Mouse (Mus musculus) stomach, embryonic 15.5 days (tissue): Measurements from ENCODE around the gene Klc2. TPM values are rescaled to one million over a fixed set of nuclear protein-coding genes. Genes with fewer than 3 reads are reported as not detected.
A peak's percentile ranks its signal among the peaks of the same experiment; 100 is the strongest.
"Not testable (repeated sequence)": the region's sequence is repeated elsewhere in the genome, so short reads cannot be mapped to it uniquely, and the experiment has no call there.

ENCODE experiments used
- ATAC-seq: fragments of 200-750 bp; cut with Nextera tagmentation; 2 replicates; pipeline ENCODE4 v1.8.0; 2017; ENCODE audit warnings: low read depth, moderate number of reproducible peaks, moderate TSS enrichment; ENCODE audit not compliant: insufficient read depth, low FRiP score
- H3K27ac ChIP-seq: fragments of 300-500 bp; sonication (generic); 2 replicates; pipeline ENCODE4 v1.5.1; 2015; ENCODE audit warnings: mild to moderate bottlenecking, inconsistent platforms
- H3K27me3 ChIP-seq: fragments of 300-500 bp; sonication (generic); replicated peaks from 2 replicates; pipeline ENCODE4 v1.6.1; 2015; ENCODE audit warnings: inconsistent platforms
- H3K36me3 ChIP-seq: fragments of 300-500 bp; sonication (generic); 2 replicates; pipeline ENCODE4 v1.6.1; 2015; ENCODE audit warnings: inconsistent platforms
- H3K4me1 ChIP-seq: fragments of 300-500 bp; sonication (generic); 2 replicates; pipeline ENCODE4 v1.6.1; 2015; ENCODE audit warnings: inconsistent platforms
- H3K4me2 ChIP-seq: fragments of 300-500 bp; sonication (generic); 2 replicates; pipeline ENCODE4 v1.6.1; 2015; ENCODE audit warnings: mild to moderate bottlenecking, inconsistent platforms
- H3K4me3 ChIP-seq: fragments of 300-500 bp; sonication (generic); replicated peaks from 2 replicates; pipeline ENCODE4 v1.5.1; 2015; ENCODE audit warnings: inconsistent platforms
- H3K9ac ChIP-seq: fragments of 300-500 bp; sonication (generic); 2 replicates; pipeline ENCODE4 v1.6.1; 2015; ENCODE audit warnings: inconsistent platforms
- H3K9me3 ChIP-seq: fragments of 300-500 bp; sonication (generic); 2 replicates; pipeline ENCODE4 v1.6.1; 2016; ENCODE audit warnings: inconsistent platforms
- WGBS: fragments of 180-500 bp; shearing (Covaris S2); methylation state at CpG from one replicate; pipeline ENCODE4 v1.1.7; 2015; 5-methylcytosine and 5-hydroxymethylcytosine counted together
- polyA plus RNA-seq: library from polyadenylated mRNA; unstranded; fragments of >200 nt; fragmentation: Nextera tagmentation; extraction: Ambion mirVana; gene quantifications from 2 replicates; pipeline ENCODE4 v1.2.1, GENCODE M21; 2015

The Klc2 gene
- polyA plus RNA-seq, 1 experiment from 2014 or later, result 18.0 TPM

DNA sequence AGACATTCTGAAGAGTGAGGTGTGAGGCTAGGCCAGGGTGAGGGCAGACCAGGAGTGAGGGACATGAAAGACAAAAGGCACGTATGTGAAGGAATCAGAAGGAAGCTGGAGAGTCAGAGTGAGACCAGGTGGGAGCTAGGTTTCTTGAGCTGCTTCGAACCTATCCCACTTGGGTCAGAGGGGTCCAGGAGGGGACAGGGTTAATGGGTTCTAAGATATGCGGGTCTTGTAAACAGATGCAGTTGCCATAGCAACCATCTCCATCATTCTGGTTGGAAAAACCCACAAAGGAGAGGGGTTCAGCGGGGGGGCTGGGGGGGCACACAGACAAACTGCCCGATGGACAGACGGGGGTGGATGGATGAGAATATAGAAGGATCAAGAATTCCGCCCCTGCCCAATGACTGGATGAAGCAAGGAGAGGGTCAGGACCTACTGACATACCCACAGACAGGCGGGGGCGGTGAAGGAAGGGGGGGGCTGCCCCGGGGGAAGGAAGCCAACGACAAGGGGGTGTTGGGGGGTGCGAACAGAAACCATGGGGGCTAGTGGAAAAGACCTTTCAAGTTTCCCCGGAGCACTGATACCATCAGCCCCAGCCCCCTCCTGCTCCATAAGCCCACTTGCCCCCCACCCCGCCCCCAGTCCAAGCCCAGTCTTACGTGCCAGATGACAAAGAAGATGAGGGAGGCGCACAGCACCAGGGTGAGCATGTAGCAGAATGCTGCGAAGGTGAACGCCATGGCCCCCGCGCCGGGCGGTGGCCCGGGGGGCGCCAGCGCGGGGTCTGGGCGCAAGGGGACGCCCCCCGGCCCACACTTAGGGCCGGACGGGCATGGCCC is 20.6 kb downstream of the Klc2 start:
- no peak overlapping the region for H3K27ac ChIP-seq
- peak overlapping the region; percentile 60 for H3K9ac ChIP-seq
- H3K36me3 ChIP-seq, result peaks cover 30% of the 10 kb centered on the region
- no peaks in the 10 kb centered on the region for H3K9me3 ChIP-seq
- peak overlapping the region; percentile 61 for H3K4me3 ChIP-seq
- 5% methylated on average over 31 of the region's 31 CpGs for WGBS
- H3K27me3 ChIP-seq, result no peaks in the 10 kb centered on the region
- peak overlapping the region; percentile 100 for H3K4me2 ChIP-seq
- H3K4me1 ChIP-seq, result peaks cover 30% of the 10 kb centered on the region
- ATAC-seq, result 0 out of 2 replicates have a peak, but pooled peaks have one; percentile 1

DNA sequence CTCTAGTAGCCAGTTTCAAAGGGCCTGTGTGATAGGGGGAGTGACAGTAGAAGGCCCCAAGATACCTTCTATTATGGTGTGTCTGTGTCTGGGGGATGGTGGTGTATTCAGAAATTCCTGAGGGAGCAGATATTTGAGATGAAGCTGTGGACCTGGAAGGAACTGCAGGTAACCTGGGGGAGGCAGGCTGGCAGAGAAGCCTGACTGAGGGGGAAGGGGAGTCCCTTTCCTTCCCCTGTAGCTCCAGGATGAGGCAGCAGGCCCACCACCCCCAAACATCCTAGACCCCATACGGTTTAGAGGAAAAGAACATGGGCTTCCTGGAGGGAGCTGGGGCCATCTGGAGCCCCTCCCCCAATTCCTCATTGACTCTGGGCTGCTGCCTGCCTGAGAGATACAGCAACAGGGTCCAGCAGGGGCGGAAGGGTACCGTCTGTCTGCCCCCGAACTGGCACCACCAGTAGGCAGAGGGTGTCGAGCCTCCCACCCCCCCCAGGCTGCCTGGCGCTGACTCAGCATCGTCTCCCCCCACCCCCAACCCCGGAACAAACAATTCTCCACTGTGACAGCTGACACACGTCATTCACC is 22.4 kb downstream of the Klc2 start:
- no peak overlapping the region for H3K27ac ChIP-seq
- no peaks in the 10 kb centered on the region for H3K9me3 ChIP-seq
- H3K4me3 ChIP-seq, result no peak overlapping the region
- no peaks in the 10 kb centered on the region for H3K27me3 ChIP-seq
- no peak for ATAC-seq
- peaks cover 29% of the 10 kb centered on the region for H3K36me3 ChIP-seq
- H3K9ac ChIP-seq, result no peak overlapping the region
- peaks cover 30% of the 10 kb centered on the region for H3K4me1 ChIP-seq
- no peak overlapping the region for H3K4me2 ChIP-seq
- 14% methylated on average over 9 of the region's 9 CpGs for WGBS

GRCm38 (mm10) chr19:5094746-5095417 is 23.5 kb downstream of the Klc2 start:
- Histone ChIP-seq H3K36me3 (peaks cover 18% of the 10 kb centered on the region), H3K9me3 (no peaks in the 10 kb centered on the region), H3K27me3 (no peaks in the 10 kb centered on the region), H3K27ac (no peak overlapping the region), H3K4me1 (peaks cover 30% of the 10 kb centered on the region), H3K4me3 (no peak overlapping the region), H3K4me2 (no peak overlapping the region; the same call in 1 of the 2 replicates), H3K9ac (no peak overlapping the region)
- no peak for ATAC-seq
- WGBS, result 43% methylated on average over 11 of the region's 11 CpGs

DNA sequence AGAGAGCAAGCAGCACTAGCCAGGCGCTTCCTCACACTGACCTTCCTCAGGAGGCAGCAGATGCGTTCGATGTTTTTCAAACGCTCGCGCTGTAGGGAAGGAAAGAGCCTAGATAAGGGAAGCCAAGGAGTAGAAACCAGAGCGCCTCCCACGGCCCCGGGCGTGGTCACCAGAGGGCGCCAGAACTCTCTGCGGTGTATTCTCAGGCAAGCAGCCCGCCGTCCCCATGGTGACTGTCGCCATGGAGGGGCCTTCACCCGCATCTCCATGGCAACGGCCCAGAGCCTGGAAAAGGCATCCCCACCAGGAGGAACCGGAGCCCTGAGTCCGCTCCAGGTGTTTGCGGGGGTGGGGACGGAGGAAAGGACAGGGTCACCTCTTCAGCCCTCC is 24.1 kb downstream of the Klc2 start:
- ATAC-seq, result peak; percentile 65
- no peak overlapping the region; the same call in 1 of the 2 replicates for H3K4me2 ChIP-seq
- no peak overlapping the region for H3K9ac ChIP-seq
- no peaks in the 10 kb centered on the region for H3K27me3 ChIP-seq
- H3K36me3 ChIP-seq, result peaks cover 14% of the 10 kb centered on the region
- WGBS, result 0% methylated on average over 21 of the region's 21 CpGs
- H3K27ac ChIP-seq, result no peak overlapping the region
- H3K4me1 ChIP-seq, result peaks cover 34% of the 10 kb centered on the region
- no peak overlapping the region for H3K4me3 ChIP-seq
- no peaks in the 10 kb centered on the region for H3K9me3 ChIP-seq

DNA sequence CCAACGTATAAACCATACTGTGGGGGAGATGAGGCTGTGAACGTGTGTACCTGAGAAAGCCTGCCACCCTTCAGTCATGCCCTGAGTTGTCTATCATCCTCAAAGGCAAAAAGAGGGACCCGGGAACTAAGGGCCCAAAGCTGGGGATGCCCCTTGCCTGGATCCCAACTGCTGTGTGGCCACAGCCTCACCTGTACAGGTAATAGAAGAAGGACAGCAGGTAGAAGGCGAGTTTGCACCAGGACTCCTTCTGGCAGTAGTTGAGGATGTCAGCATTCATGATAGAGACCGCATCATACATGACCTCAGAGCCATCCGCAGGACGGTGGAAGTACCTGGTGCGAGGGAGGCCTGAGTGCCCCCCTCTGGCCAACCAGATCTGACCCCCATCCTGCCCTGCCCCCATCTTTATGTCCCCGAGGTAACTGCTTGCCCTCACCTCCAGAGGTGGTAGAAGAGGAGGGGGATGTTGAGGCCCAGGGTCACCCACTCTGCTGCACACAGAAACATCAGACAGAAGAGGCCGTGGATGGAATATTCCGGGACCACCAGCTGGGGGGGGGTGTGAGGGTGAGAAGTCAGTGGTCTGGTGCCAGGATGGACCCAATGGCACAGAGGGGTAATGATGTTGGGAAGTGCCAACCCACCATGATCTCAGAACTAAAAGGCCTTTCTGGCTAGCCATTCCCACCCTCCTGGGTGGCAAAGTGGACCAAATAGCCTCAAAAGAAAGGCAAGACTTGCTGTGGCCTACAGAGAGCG is 24.7 kb downstream of the Klc2 start:
- Histone ChIP-seq H3K4me2 (no peak overlapping the region), H3K27ac (no peak overlapping the region), H3K4me3 (no peak overlapping the region), H3K9ac (no peak overlapping the region), H3K4me1 (peaks cover 34% of the 10 kb centered on the region), H3K36me3 (peaks cover 14% of the 10 kb centered on the region), H3K27me3 (no peaks in the 10 kb centered on the region), H3K9me3 (no peaks in the 10 kb centered on the region)
- 67% methylated on average over 12 of the region's 12 CpGs for WGBS
- no peak for ATAC-seq

- no peak overlapping the region for H3K9ac ChIP-seq
- peaks cover 32% of the 10 kb centered on the region for H3K4me1 ChIP-seq
- ATAC-seq, result no peak
- peaks cover 14% of the 10 kb centered on the region for H3K36me3 ChIP-seq
- 85% methylated on average over 10 of the region's 10 CpGs for WGBS
- H3K4me2 ChIP-seq, result no peak overlapping the region
- H3K27me3 ChIP-seq, result no peaks in the 10 kb centered on the region
- no peaks in the 10 kb centered on the region for H3K9me3 ChIP-seq
- H3K4me3 ChIP-seq, result no peak overlapping the region
- no peak overlapping the region for H3K27ac ChIP-seq
Measured at GRCm38 (mm10) chr19:5092083-5092482, 26.3 kb downstream of the Klc2 start.

DNA sequence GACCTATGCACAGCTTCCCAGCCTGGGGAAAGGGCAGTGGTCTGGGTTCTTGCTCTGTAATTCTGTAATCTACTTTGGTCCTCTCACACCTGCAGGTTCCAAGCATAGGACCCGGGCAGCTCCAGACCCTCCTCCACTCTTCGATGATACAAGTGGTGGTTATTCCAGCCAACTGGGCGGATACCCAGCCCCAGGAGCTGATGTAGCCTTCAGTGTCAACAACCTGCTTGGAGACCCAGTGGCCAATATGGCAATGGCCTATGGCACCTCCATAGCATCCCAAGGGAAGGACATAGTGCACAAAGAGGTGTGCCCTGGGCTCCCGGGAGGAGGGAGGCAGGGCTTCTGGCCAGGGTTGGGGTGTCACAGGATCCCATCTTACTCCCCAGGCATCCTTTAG is 29.0 kb downstream of the Klc2 start:
- Histone ChIP-seq H3K27me3 (peaks cover 23% of the 10 kb centered on the region), H3K4me1 (peaks cover 28% of the 10 kb centered on the region), H3K36me3 (peaks cover 14% of the 10 kb centered on the region), H3K4me2 (peak overlapping the region; percentile 75), H3K9me3 (no peaks in the 10 kb centered on the region), H3K9ac (peak overlapping the region; percentile 67), H3K4me3 (peak overlapping the region; percentile 81), H3K27ac (no peak overlapping the region)
- no peak for ATAC-seq
- 85% methylated on average over 4 of the region's 4 CpGs for WGBS

GRCm38 (mm10) chr19:5087884-5088728 is 30.3 kb downstream of the Klc2 start, which contains the start of gene Yif1a:
Gene Yif1a, plus strand, starts transcription at chr19:5088538.
- Histone ChIP-seq H3K4me2 (peak within 1 kb of the TSS; percentile 75), H3K4me1 (peaks cover 22% of the 10 kb centered on the region), H3K27me3 (peaks cover 34% of the 10 kb centered on the region), H3K9ac (peak within 1 kb of the TSS; percentile 67), H3K27ac (peak within 1 kb of the TSS; percentile 89), H3K9me3 (no peaks in the 10 kb centered on the region), H3K4me3 (peak within 1 kb of the TSS; percentile 81), H3K36me3 (peaks cover 14% of the 10 kb centered on the region)
- under 1% methylated on average over 58 of the region's 58 CpGs for WGBS
- peak; percentile 93 for ATAC-seq

DNA sequence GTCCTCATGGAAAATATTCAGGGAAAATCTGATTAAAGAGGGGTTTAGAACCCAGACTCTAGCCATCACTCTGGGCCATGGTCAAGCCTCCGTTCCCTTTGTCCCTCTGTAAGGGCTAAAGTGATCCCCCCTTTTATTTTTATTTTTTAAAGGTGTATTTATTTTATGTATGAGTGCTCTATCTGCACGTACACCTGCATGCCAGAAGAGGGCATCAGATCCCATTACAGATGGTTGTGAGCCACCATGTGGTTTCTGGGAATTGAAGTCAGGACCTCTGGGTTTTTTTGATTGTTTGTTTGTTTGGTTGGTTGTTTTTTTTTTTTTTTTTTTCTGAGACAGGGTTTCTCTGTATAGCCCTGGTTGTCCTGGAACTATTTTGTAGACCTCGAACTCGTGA is 31.8 kb downstream of the Klc2 start:
- H3K27me3 ChIP-seq, result peaks cover 50% of the 10 kb centered on the region
- H3K4me1 ChIP-seq, result peaks cover 22% of the 10 kb centered on the region
- H3K36me3 ChIP-seq, H3K4me3 ChIP-seq, H3K27ac ChIP-seq, ATAC-seq, H3K9ac ChIP-seq, H3K9me3 ChIP-seq, H3K4me2 ChIP-seq: not testable (repeated sequence)
- 62% methylated on average over 4 of the region's 4 CpGs for WGBS

GRCm38 (mm10) chr19:5085145-5085863 is 33.1 kb downstream of the Klc2 start, which contains the start of gene Tmem151a:
Gene Tmem151a, minus strand, starts transcription at chr19:5085531.
- H3K9ac ChIP-seq, result no peak within 1 kb of the TSS
- peak within 1 kb of the TSS; percentile 51 for H3K4me3 ChIP-seq
- under 1% methylated on average over 60 of the region's 69 CpGs for WGBS
- ATAC-seq, result no peak
- H3K4me2 ChIP-seq, result peak within 1 kb of the TSS; percentile 86
- no peaks in the 10 kb centered on the region for H3K9me3 ChIP-seq
- H3K4me1 ChIP-seq, result peaks cover 22% of the 10 kb centered on the region
- H3K27me3 ChIP-seq, result peaks cover 62% of the 10 kb centered on the region
- H3K27ac ChIP-seq, result no peak within 1 kb of the TSS
- no peaks in the 10 kb centered on the region for H3K36me3 ChIP-seq
